Mouse (Mus musculus) liver, embryonic 11.5 days (tissue): Measurements from ENCODE around the gene Pnmt. TPM values are rescaled to one million over a fixed set of nuclear protein-coding genes. Genes with fewer than 3 reads are reported as not detected.
"Not testable (repeated sequence)": the region's sequence is repeated elsewhere in the genome, so short reads cannot be mapped to it uniquely, and the experiment has no call there.

Source experiments
- ATAC-seq: fragments of 200-750 bp; cut with Nextera tagmentation; replicated peaks from 2 replicates; pipeline ENCODE4 v1.8.0; 2017; ENCODE audit warnings: moderate number of reproducible peaks, mild to moderate bottlenecking, moderate TSS enrichment, moderate library complexity; ENCODE audit not compliant: low FRiP score
- DNase-seq: peaks from one replicate; pipeline ENCODE4 v3.0.0-alpha.2; 2017; ENCODE audit warnings: low spot score
- H3K27ac ChIP-seq: fragments of 300-500 bp; sonication (generic); 2 replicates; pipeline ENCODE4 v1.5.1; 2014; ENCODE audit warnings: mild to moderate bottlenecking, low read depth, low read length, control low read depth
- H3K27me3 ChIP-seq: fragments of 300-500 bp; sonication (generic); replicated peaks from 2 replicates; pipeline ENCODE4 v1.6.1; 2014; ENCODE audit warnings: low read length, mixed read lengths; ENCODE audit not compliant: control insufficient read depth, insufficient read depth
- H3K36me3 ChIP-seq: fragments of 300-500 bp; sonication (generic); 2 replicates; pipeline ENCODE4 v1.6.1; 2014; ENCODE audit warnings: mild to moderate bottlenecking, low read length, moderate library complexity, mixed read lengths; ENCODE audit not compliant: control insufficient read depth, insufficient read depth
- H3K4me1 ChIP-seq: fragments of 300-500 bp; sonication (generic); replicated peaks from 2 replicates; pipeline ENCODE4 v1.6.1; 2014; ENCODE audit warnings: low read length, mixed read lengths; ENCODE audit not compliant: control insufficient read depth, insufficient read depth
- H3K4me2 ChIP-seq: fragments of 300-500 bp; sonication (generic); 2 replicates; pipeline ENCODE4 v1.6.1; 2014; ENCODE audit warnings: mild to moderate bottlenecking, control low read depth, moderate library complexity
- H3K4me3 ChIP-seq: fragments of 300-500 bp; sonication (generic); 2 replicates; pipeline ENCODE4 v1.5.1; 2014; ENCODE audit warnings: low read depth, low read length, control low read depth
- H3K9ac ChIP-seq: fragments of 300-500 bp; sonication (generic); 2 replicates; pipeline ENCODE4 v1.6.1; 2014; ENCODE audit warnings: low read depth, low read length, control low read depth
- H3K9me3 ChIP-seq: fragments of 300-500 bp; sonication (generic); 2 replicates; pipeline ENCODE4 v1.6.1; 2016; ENCODE audit warnings: low read length, inconsistent platforms, mixed read lengths; ENCODE audit not compliant: control insufficient read depth
- WGBS: fragments of 180-500 bp; shearing (Covaris S2); extraction: QIAGEN DNeasy Blood & Tissue Kit; methylation state at CpG from one replicate; pipeline ENCODE4 v1.1.7; 2014; 5-methylcytosine and 5-hydroxymethylcytosine counted together
- polyA plus RNA-seq: library from polyadenylated mRNA; unstranded; fragments of >200 nt; fragmentation: Nextera tagmentation; extraction: Ambion mirVana; gene quantifications from 2 replicates; pipeline ENCODE4 v1.2.1, GENCODE M21; 2014

The Pnmt gene
- polyA plus RNA-seq, 1 experiment from 2014 or later: 0.53 TPM

GRCm38 (mm10) chr11:98377787-98378186 is 8.5 kb upstream of the Pnmt start:
- WGBS: 86% methylated on average over 11 of the region's 11 CpGs
- Histone ChIP-seq H3K9me3 (no peaks in the 10 kb centered on the region), H3K9ac (no peak overlapping the region), H3K4me1 (no peaks in the 10 kb centered on the region), H3K27ac (no peak overlapping the region), H3K4me2 (no peak overlapping the region), H3K4me3 (no peak overlapping the region), H3K36me3 (peaks cover 23% of the 10 kb centered on the region), H3K27me3 (no peaks in the 10 kb centered on the region)
- ATAC-seq (no peak), DNase-seq (no peak)

GRCm38 (mm10) chr11:98379379-98379778 is 6.9 kb upstream of the Pnmt start:
- Histone ChIP-seq H3K9me3 (no peaks in the 10 kb centered on the region), H3K27ac (no peak overlapping the region), H3K36me3 (peaks cover 21% of the 10 kb centered on the region), H3K27me3 (peaks cover 12% of the 10 kb centered on the region), H3K4me1 (no peaks in the 10 kb centered on the region), H3K9ac (no peak overlapping the region), H3K4me3 (no peak overlapping the region), H3K4me2 (no peak overlapping the region)
- DNase-seq (no peak), ATAC-seq (no peak)
- WGBS: 79% methylated on average over 7 of the region's 7 CpGs

GRCm38 (mm10) chr11:98380106-98380505 is 6.1 kb upstream of the Pnmt start:
- Histone ChIP-seq H3K27ac (no peak overlapping the region), H3K4me3 (no peak overlapping the region), H3K9me3 (no peaks in the 10 kb centered on the region), H3K36me3 (peaks cover 18% of the 10 kb centered on the region), H3K4me1 (no peaks in the 10 kb centered on the region), H3K9ac (no peak overlapping the region), H3K27me3 (peaks cover 19% of the 10 kb centered on the region), H3K4me2 (no peak overlapping the region)
- no peak for DNase-seq
- ATAC-seq: no peak
- 85% methylated on average over 6 of the region's 6 CpGs for WGBS

GRCm38 (mm10) chr11:98381651-98382050 is 4.6 kb upstream of the Pnmt start:
- 90% methylated on average over 2 of the region's 2 CpGs for WGBS
- H3K4me3 ChIP-seq: no peak overlapping the region
- no peak for ATAC-seq
- H3K27ac ChIP-seq: no peak overlapping the region
- no peaks in the 10 kb centered on the region for H3K9me3 ChIP-seq
- DNase-seq: no peak
- peaks cover 35% of the 10 kb centered on the region for H3K27me3 ChIP-seq
- H3K36me3 ChIP-seq: peaks cover 9% of the 10 kb centered on the region
- H3K4me1 ChIP-seq: no peaks in the 10 kb centered on the region; the same call in 1 of the 2 replicates
- H3K9ac ChIP-seq: no peak overlapping the region
- no peak overlapping the region for H3K4me2 ChIP-seq

GRCm38 (mm10) chr11:98382405-98382804 is 3.8 kb upstream of the Pnmt start:
- not testable (repeated sequence) for H3K27ac ChIP-seq

GRCm38 (mm10) chr11:98383261-98384030 is 2.8 kb upstream of the Pnmt start, which contains the start of gene Tcap:
TSS of gene Tcap (plus strand) at chr11:98383811.
- Histone ChIP-seq H3K4me2 (no peak within 1 kb of the TSS), H3K9ac (no peak within 1 kb of the TSS; the same call in 1 of the 2 replicates), H3K27me3 (peaks cover 53% of the 10 kb centered on the region), H3K4me1 (no peaks in the 10 kb centered on the region; the same call in 1 of the 2 replicates), H3K9me3 (no peaks in the 10 kb centered on the region), H3K27ac (no peak within 1 kb of the TSS), H3K36me3 (peaks cover 3% of the 10 kb centered on the region), H3K4me3 (no peak within 1 kb of the TSS)
- DNase-seq (no peak), ATAC-seq (no peak)
- WGBS: 57% methylated on average over 14 of the region's 14 CpGs

More at GRCm38 (mm10) chr11:98382405-98382804, 3.8 kb upstream of the Pnmt start:
- H3K4me3 ChIP-seq, ATAC-seq, H3K4me2 ChIP-seq, H3K36me3 ChIP-seq, H3K9me3 ChIP-seq, DNase-seq, H3K9ac ChIP-seq, H3K4me1 ChIP-seq: not testable (repeated sequence)
- peaks cover 42% of the 10 kb centered on the region for H3K27me3 ChIP-seq
- WGBS: 25% methylated on average over 2 of the region's 2 CpGs

- Histone ChIP-seq H3K4me1 (peaks cover 2% of the 10 kb centered on the region; the same call in 1 of the 2 replicates), H3K36me3 (peaks cover 2% of the 10 kb centered on the region; the same call in 1 of the 2 replicates), H3K27me3 (peaks cover 56% of the 10 kb centered on the region), H3K9ac (no peak overlapping the region; the same call in 1 of the 2 replicates), H3K4me2 (no peak overlapping the region), H3K27ac (no peak overlapping the region), H3K9me3 (no peaks in the 10 kb centered on the region), H3K4me3 (no peak overlapping the region)
- DNase-seq (no peak), ATAC-seq (no peak)
- WGBS: 67% methylated on average over 20 of the region's 20 CpGs
Observed at GRCm38 (mm10) chr11:98384216-98384615, 2.0 kb upstream of the Pnmt start.

- Histone ChIP-seq H3K4me2 (no peak overlapping the region), H3K4me3 (no peak overlapping the region), H3K27ac (no peak overlapping the region), H3K27me3 (peaks cover 57% of the 10 kb centered on the region), H3K4me1 (peaks cover 2% of the 10 kb centered on the region; the same call in 1 of the 2 replicates), H3K9ac (no peak overlapping the region), H3K9me3 (no peaks in the 10 kb centered on the region), H3K36me3 (no peaks in the 10 kb centered on the region; the same call in 1 of the 2 replicates)
- 59% methylated on average over 8 of the region's 8 CpGs for WGBS
- no peak for DNase-seq
- ATAC-seq: no peak
Observed at GRCm38 (mm10) chr11:98384721-98385637, 1.3 kb upstream of the Pnmt start.
